Mouse (Mus musculus): ENCODE results near the gene Zfp113.

DNA sequence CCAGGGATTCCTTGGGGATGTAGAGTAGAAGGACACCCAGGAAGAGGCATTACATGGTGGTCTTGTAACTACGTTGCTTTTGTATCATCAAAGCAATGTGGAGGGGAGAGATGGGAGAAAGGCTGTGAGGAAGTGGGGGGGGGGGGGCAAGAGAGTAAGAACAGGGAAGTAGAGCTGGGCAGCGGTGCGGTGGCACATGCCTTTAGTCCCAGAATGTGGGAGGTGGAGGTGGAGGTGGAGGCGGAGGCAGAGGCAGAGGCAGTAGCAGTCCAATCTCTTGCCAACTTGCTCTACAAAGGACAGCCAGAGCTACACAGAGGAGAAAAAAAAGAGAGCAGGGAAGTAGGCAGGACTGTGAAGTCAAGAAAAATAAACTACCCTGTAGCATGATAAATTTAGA lies 17.0 kb downstream of the Zfp113 start:
- TF ChIP-seq POLR2A (IDR thresholded peaks at IDR 0.05; ENCODE audit: low read depth, low read length), result no peak
- TF ChIP-seq CTCF (IDR thresholded peaks at IDR 0.05; ENCODE audit: extremely low read depth, insufficient read length, insufficient replicate concordance, low read depth, low read length), result no peak

Data from small intestine, adult 2 months (tissue).